Mouse (Mus musculus) ES-E14 (cell line): ENCODE results near the gene Alkbh1. TPM values are rescaled to one million over a fixed set of nuclear protein-coding genes. Genes with fewer than 3 reads are reported as not detected.
A peak's percentile ranks its signal among the peaks of the same experiment; 100 is the strongest.

Experiments
- DNase-seq: peaks from one replicate; pipeline ENCODE4 v3.0.0-alpha.2; 2013; ENCODE audit warnings: low read depth, low spot score
- H3K27ac ChIP-seq: 2 replicates; pipeline ENCODE4 v1.5.1; 2012; ENCODE audit warnings: low read depth, mild to moderate bottlenecking, low read length, moderate library complexity, mixed read lengths; ENCODE audit not compliant: poor library complexity, insufficient read depth, severe bottlenecking
- H3K36me3 ChIP-seq: 2 replicates; pipeline ENCODE4 v1.6.1; 2012; ENCODE audit warnings: mild to moderate bottlenecking, low read length, moderate library complexity, mixed read lengths; ENCODE audit not compliant: control insufficient read depth, poor library complexity, insufficient read depth, severe bottlenecking
- H3K4me1 ChIP-seq, 2 experiments: fragments of 150-350 bp in 1 of 2; sonication (generic) in 1 of 2; 2 replicates each; pipeline ENCODE4 v1.6.1; 2012; ENCODE audit warnings: low read length in 2 of 2, mild to moderate bottlenecking in 1 of 2, mixed read lengths in 1 of 2; ENCODE audit not compliant: control insufficient read depth in 2 of 2, insufficient read depth in 2 of 2, poor library complexity in 1 of 2
- H3K4me3 ChIP-seq, 2 experiments: fragments of 150-350 bp in 1 of 2; sonication (generic) in 1 of 2; 2 replicates each; pipeline ENCODE4 v1.5.1; 2012; ENCODE audit warnings: low read length in 2 of 2, low read depth in 1 of 2, mild to moderate bottlenecking in 1 of 2, mixed read lengths in 1 of 2; ENCODE audit not compliant: insufficient read depth in 1 of 2, poor library complexity in 1 of 2, severe bottlenecking in 1 of 2
- H3K9ac ChIP-seq: 2 replicates; pipeline ENCODE4 v1.6.1; 2012; ENCODE audit warnings: low read depth, mild to moderate bottlenecking, low read length, mixed read lengths; ENCODE audit not compliant: poor library complexity, insufficient read depth, severe bottlenecking
- H3K9me3 ChIP-seq: fragments of 150-350 bp; sonication (generic); 2 replicates; pipeline ENCODE4 v1.6.1; 2012; ENCODE audit warnings: low read depth, mild to moderate bottlenecking, low read length; ENCODE audit not compliant: control insufficient read depth, insufficient read depth
- CHD2 ChIP-seq: IDR thresholded peaks from 2 replicates; pipeline ENCODE4 v1.6.1; 2014; ENCODE audit warnings: mild to moderate bottlenecking, low read depth, low read length, inconsistent platforms
- HCFC1 ChIP-seq: IDR thresholded peaks from 2 replicates; pipeline ENCODE4 v1.6.1; 2012; ENCODE audit warnings: low read length, inconsistent platforms, borderline replicate concordance; ENCODE audit not compliant: insufficient read depth
- MAFK ChIP-seq: IDR thresholded peaks from 2 replicates; pipeline ENCODE4 v1.6.1; 2014; ENCODE audit warnings: mild to moderate bottlenecking, low read depth, low read length, inconsistent platforms; ENCODE audit not compliant: insufficient read depth
- ZC3H11A ChIP-seq: IDR thresholded peaks from 2 replicates; pipeline ENCODE4 v1.6.1; 2012; ENCODE audit warnings: low read depth, mild to moderate bottlenecking, inconsistent platforms, low read length, borderline replicate concordance
- ZNF384 ChIP-seq: IDR thresholded peaks from 2 replicates; pipeline ENCODE4 v1.6.1; 2012; ENCODE audit warnings: low read depth, low read length, inconsistent platforms
- in situ Hi-C, 2 experiments: fragments of 600-800 bp; cut with MboI; formaldehyde crosslinking; loops; one replicate each; pipeline ENCODE4 v1.15.1; 2025; ENCODE audit warnings: low sequenced_read_pairs in 2 of 2, inconsistent platforms in 1 of 2; ENCODE audit not compliant: unreplicated experiment in 2 of 2
- total RNA-seq: library from RNA; depleted of rRNA; stranded (reverse); fragments of 300-350 nt; gene quantifications from 2 replicates; pipeline ENCODE4 v1.2.3, GENCODE M21; 2012

Alkbh1 gene
- total RNA-seq, 1 experiment, result 90.0 TPM

DNA sequence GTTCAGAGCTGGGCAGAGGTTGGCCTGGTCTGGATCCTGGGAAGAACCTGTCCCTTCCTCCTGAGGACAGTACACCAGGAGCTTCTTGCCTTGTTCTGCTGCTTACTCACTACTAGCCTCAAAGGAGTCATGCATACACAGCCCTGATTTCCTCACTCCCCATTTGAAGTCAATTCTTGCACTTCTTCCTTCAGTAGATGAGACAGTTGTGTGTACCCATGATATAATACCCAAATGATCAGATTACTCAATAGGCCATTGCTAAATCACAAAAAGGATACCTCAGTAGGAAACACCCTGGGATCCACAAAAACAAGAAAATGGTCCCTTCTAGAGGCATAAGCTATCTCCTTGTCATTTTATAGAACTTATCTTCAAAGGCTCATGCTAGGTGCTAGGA lies 52.5 kb downstream of the Alkbh1 start:
- no peak overlapping the region for H3K9ac ChIP-seq
- no peak for DNase-seq
- H3K27ac ChIP-seq, result no peak overlapping the region
- no peak overlapping the region for H3K4me3 ChIP-seq
- in situ Hi-C loops, result no loop called here
- H3K9me3 ChIP-seq, result no peaks in the 10 kb centered on the region
- H3K36me3 ChIP-seq, result no peaks in the 10 kb centered on the region
- peaks cover 0 to 3% of the 10 kb centered on the region in 2 experiments; a peak in 1 of 4 replicates for H3K4me1 ChIP-seq
- TF ChIP-seq CHD2 (no peak), HCFC1 (no peak), ZNF384 (no peak), MAFK (no peak), ZC3H11A (no peak)

DNA sequence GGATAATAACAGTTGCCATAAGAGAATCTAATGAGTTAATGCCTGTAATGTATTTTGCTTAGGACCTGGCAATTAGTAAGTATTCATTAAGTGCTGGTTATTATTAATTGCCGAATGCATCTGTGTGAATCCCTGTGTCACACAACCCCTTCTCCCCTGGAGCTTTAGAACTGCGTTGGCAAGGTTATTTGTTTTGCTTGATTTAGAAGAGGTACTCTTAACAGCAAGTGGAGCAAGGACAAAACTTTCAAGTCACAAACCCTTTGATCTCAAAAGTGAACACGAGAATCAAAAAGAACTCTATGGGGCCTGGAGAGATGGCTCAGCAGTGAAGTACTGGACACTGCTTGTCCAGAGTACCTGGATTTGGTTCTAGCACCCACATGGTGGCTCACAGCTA lies 54.6 kb downstream of the Alkbh1 start:
- DNase-seq, result no peak
- no peaks in the 10 kb centered on the region for H3K36me3 ChIP-seq
- in situ Hi-C loops, result no loop called here
- no peaks in the 10 kb centered on the region for H3K9me3 ChIP-seq
- peaks cover 0 to 4% of the 10 kb centered on the region in 2 experiments; a peak in 1 of 4 replicates for H3K4me1 ChIP-seq
- H3K9ac ChIP-seq, result no peak overlapping the region
- H3K27ac ChIP-seq, result no peak overlapping the region
- TF ChIP-seq ZC3H11A, result no peak
- TF ChIP-seq ZNF384, result no peak
- no peak for TF ChIP-seq CHD2
- TF ChIP-seq MAFK, result no peak
- H3K4me3 ChIP-seq, result no peak overlapping the region

DNA sequence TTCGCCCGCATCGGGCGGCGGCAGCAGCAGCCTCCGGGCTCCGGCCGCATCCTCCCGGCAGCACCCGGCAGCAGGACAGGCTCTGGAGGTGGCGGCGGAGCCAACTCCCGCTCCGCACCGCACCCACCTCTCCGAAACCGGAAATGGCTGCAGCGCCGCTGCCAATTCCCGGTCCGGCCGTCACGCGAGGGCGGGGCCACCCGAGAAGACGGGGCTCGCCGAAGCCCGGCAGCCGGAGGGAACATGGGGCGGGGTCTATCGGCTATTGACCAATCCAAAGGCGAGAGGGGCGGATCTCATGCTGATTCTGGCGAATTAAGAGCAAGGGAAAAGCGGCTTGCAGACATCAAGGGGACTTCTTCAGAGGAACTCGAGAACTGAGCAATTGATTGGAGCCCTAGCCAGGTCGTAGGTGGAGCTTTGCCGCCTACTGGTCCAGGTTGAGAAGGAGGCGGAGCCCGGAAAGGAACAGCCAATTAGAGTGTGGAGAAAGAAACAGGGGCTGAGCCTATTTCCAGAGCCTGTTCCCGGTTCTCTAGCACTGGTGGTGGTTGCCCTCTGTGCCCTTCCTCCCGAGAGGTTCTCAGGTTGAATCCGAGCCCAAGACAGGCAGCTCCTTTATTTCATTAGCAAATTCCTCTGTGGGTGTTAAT lies 55.6 kb downstream of the Alkbh1 start, which contains the start of gene Sptlc2:
Gene Sptlc2, minus strand, starts transcription at position 234 of the 653 bp plus-strand sequence.
- Histone ChIP-seq H3K4me3 (peak within 1 kb of the TSS; percentile 95 to 99), H3K36me3 (no peaks in the 10 kb centered on the region), H3K27ac (peak within 1 kb of the TSS; percentile 45), H3K9ac (peak within 1 kb of the TSS; percentile 91), H3K9me3 (no peaks in the 10 kb centered on the region), H3K4me1 (peaks cover 0 to 4% of the 10 kb centered on the region in 2 experiments; a peak in 1 of 4 replicates)
- in situ Hi-C loops, result no loop called here
- peak; percentile 99 for DNase-seq
- TF ChIP-seq CHD2, result peak; percentile 84
- TF ChIP-seq HCFC1, result 0 out of 2 replicates have a peak, but pooled peaks have one; percentile 17
- no peak for TF ChIP-seq ZNF384

DNA sequence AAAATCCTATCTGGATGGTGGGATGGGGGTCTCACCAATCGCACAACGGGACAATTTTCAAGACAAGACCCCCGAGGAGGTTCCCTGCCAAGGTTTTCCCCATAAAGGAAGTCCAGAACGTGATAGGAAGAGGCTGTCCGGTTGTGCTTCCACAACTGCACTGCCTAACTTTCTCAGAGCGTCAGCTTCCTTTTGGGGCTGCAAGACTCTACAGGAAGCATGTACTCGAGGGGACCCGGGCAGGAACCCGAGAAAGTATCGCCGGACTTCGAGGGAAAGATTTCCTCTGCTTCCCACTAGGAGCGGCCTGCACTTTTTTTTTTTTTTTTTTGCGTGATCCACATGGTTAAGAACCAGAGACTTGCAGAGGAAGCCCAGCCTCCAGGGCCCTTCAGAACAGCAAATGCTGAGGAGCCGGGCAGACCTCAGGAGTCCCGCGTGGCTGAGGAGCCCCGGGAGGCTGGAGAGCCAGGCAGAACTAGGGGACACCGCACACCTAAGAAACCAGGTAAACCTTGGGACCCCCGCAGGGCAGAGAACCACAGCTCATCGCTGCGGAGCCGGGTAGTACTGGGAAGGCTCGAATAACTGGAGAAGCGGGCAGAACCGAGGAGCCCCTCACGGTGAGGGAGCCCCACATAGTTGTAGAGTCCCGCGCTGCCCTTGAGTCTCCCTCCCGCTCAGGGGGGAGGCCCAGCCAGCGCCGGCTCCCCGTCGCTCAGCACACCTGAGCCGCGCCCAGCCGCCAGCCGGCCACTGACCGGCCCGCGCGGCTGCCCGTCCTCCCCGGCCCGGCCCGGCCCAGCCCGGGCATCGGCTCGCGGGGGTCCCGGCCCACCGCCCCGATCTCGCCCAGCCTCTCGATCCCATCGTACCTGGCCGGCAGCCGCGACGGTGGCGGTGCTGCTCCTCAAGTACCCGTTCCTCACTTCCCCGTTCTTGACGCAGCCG lies 56.4 kb downstream of the Alkbh1 start:
- peak overlapping the region; percentile 91 for H3K9ac ChIP-seq
- H3K4me3 ChIP-seq, result peak overlapping the region; percentile 95 to 99
- TF ChIP-seq MAFK (no peak), ZNF384 (peak; percentile 73)
- H3K9me3 ChIP-seq, result no peaks in the 10 kb centered on the region
- H3K36me3 ChIP-seq, result no peaks in the 10 kb centered on the region
- peak overlapping the region; percentile 45 for H3K27ac ChIP-seq
- peaks cover 0 to 4% of the 10 kb centered on the region in 2 experiments; a peak in 2 of 4 replicates for H3K4me1 ChIP-seq
- in situ Hi-C loops, result no loop called here
- DNase-seq, result no peak
